Mouse (Mus musculus) kidney, postnatal 25 days (tissue): ENCODE measurements around the gene 1810055G02Rik.

Experiments
- DNase-seq, 2 experiments: peaks; one replicate each; pipeline ENCODE4 v3.0.0; 2021; ENCODE audit warnings: mixed read lengths in 2 of 2

1810055G02Rik gene

DNA sequence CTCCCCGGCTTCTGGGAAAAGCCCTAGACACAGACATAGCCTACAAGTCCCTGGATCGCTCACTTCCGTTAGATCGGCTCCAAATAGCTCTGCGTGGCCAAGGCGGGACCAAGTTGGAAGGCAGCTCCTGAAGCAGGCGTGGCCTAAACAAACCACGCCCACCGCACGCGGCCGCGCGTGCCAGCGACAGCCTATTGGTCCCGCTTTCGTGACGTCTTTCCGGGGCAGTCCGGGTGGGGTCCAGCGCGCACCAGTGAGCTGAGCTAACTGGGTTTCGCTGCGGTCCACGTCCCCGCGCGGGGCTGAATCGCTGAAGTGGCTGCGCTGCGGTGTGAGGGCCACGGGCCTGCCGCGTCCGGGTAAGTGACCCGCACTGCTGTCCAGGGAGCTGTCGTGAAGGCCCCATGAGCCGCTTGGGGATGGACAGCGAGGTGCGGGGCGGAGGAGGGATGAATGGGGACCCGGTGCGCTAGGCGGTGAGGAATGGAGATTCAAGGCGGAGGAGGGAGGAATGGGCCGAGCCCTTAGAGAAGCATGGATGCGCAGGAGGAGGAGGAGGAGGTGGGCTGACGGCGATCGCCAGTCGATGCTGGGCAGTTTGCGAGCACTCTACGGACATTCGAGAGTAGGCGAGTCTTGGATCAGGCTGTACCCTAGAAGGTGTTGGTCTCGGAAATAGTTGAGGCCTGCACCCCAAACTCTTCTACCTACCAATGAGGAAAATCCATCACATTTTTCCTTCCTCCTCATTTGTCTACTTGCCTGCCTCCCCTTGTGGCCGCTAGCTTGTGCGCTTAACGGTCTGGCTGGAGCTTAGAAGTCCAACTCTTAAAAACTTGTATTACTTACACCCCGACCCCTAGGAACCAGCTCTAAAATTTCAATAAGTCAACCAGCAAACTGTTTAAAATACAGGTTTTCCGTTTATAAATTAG, at the start of gene 1810055G02Rik:
Gene 1810055G02Rik, plus strand, starts transcription at position 216 of the 935 bp plus-strand sequence.
- peak; percentile 98 to 99 for DNase-seq

- DNase-seq, result peak; percentile 64 to 65
Measured at GRCm38 (mm10) chr19:3665510-3665909, 42.6 kb upstream of the 1810055G02Rik start.

GRCm38 (mm10) chr19:3666632-3667031, 41.5 kb upstream of the 1810055G02Rik start:
- peak in 1 of 2 experiments; percentile 56 for DNase-seq

DNA sequence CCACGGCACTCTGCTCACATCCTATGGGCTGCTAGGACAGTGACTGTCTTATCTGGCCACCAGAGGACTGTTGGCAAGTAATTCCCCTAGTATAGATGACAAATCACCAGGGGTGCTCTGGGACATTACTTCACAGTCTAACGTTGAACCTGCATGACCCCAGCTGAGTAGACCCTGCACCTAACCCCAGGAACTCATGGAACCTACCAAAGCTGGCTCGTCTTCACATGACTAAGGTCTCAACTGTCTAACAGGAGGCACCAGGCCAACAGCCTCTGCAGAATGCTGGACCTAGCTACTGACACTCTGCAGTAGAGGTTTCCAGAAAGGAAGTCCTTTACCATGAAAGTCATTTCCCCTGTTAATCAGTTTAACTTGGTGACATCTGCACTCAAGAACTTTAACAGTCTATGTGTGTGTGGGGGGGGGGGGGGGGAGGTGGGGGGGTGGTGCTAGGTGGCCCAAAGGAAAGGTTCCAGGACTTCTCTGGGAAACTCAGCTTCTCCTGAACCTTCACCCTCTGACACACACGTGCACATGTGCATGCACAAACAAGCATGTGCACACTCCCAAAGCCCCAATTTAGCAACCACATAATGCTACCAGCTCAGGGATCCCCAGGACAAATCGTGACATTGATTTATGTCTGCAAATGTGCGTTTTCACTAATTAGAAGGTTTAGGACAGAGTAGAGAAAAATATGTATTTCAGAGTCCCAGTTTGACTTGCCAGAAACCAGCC, 40.8 kb upstream of the 1810055G02Rik start:
- peak; percentile 68 to 74 for DNase-seq

GRCm38 (mm10) chr19:3667979-3668378, 40.1 kb upstream of the 1810055G02Rik start:
- DNase-seq, result no peak

DNA sequence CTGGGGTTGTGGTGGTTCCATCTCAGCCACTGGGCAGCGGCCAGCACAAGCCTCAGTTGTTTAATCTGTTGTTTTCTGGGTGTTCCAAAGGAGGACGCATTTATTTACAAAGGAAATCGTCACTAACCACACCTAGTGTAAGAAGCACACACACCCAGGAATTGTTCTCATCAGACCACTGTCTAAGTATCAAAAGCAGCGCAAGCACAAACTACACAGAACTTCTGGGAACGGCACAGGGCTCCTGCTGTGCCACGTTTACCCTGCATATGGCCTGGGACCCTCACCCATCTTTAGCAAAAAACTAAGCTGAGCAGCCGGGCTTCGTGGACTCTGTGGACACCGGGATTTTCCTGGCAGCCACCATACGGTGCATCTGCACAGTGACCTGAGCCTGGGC, 39.5 kb upstream of the 1810055G02Rik start:
- DNase-seq, result no peak

DNA sequence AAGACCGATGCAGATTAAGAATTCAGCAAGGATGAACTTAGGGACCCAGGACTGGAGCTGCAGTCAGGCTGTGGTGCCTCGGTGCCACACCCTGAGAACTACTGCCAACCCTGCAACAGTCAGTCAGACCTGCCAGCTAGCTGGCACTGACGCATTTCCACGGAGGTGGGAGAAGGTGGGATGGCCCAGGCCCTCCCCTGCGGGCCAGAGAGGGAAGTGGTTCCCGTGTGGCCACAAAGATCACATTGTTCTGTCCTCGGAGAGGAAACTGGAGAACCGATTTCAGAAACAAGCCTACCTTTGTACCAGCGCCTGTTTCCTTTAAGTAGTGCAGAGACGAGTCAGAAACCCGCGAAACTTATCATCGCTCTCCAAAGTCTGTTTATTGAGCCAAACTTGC, 39.0 kb upstream of the 1810055G02Rik start:
- DNase-seq, result peak; percentile 45 to 83

DNA sequence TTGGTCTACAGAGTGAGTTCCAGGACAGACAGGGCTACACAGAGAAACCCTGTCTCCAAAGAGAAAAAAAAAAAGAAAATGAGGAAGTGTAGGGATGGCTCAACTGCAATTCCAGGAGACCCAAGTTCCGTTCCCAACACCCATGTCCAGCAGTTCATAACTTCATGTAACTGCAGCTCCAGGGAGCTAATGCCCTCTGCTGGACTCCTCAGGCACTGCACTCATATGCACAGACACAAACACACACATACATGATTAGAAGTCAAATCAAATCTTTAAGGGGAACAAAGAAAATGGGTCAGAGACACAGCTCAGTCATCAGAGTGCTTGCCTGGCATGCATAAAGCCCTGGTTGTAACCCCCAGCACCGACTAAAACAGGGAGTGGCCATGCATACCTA, 34.9 kb upstream of the 1810055G02Rik start:
- DNase-seq, result no peak

GRCm38 (mm10) chr19:3674122-3674855, 33.8 kb upstream of the 1810055G02Rik start:
- peak; percentile 57 to 80 for DNase-seq

- peak; percentile 61 to 78 for DNase-seq
Measured at GRCm38 (mm10) chr19:3680732-3681131, 27.4 kb upstream of the 1810055G02Rik start.

DNA sequence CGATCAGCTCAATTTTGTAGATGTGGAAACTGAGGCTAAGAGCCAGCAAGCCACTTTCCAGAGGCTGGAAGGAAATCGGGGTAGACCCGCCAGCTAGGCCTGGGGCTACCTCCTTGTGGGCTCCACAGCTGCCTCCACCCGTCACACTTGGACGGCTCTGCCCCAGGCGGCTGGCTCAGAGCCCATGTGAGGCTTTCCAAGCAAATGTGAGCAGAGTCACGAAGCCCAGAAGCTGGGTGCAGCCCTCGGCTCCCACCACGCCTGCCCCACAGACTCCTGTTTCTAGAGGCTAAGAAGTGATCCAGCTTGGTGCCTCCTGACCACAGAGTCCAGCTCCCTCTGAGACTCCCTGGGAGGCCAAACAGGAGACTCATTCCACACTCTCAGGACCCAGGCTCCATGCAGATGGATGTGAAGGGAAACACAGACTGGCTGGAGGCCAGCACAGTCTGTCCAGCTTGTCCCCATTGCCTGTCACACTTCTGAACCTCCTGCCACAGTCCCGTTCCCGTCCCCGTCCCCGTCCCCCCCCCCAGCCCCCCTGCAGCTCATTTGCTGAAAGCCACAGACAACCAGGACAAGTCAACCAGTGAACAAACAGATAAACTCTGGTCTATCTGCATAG, 26.7 kb upstream of the 1810055G02Rik start:
- peak; percentile 90 to 93 for DNase-seq

- DNase-seq, result no peak
Measured at GRCm38 (mm10) chr19:3684414-3684813, 23.7 kb upstream of the 1810055G02Rik start.

DNA sequence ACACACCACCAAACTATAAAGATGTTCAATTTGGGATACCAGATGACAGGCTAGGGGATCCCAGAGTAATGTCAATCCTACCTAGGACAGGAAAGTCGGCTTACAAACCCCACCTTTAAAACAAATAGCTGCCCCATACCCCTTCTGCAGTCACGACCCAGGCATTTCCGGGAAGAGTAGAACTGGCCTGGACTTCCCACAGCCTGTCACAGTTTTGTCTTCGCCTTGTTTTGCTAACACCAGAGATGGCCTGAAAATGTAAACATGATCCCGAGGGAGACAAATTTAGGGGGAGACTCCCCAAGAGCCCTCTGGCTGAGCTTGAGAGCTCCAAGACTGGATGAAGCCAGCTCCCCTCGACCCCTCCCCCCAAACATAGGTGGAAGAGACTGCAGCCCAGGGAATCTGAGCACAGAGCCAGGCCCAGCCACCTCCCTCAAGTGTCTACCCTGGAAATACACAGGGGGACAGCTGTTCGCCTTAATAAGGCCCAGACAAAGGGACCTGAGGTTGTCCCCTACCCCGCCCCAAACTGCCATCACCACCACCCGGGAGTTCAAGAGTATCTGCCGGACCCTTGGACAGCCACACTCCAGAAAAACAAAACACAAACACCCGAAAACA, 23.0 kb upstream of the 1810055G02Rik start:
- DNase-seq, result no peak

DNA sequence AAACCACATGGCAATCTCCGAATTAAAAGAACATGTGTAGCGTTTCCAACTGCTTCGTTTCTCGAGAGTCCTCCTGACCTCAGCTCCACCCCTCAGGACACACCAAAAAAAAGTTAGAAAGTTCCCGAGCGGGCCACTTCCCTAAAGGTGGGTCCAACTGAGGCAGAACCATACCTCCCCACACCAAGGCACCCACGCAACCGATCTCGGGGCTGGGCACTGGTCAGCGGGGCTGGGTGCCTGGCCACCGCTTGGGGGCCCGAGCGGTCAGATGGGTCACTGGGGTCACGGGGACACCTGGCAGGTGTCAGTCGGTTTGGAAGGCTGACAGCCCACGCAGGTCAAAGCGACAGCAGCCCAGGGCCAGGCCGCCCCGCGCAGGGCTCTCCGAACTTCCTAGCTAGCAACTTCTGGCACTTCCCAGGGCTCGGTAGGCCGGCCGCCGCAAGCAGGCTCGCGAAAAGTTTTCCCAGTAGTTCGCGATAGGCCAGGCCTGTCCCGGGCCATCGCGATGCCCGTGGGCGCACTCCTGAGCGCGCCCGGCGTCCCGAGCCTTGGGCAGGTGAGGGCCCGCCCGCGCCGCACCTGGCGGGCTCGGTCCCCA, 22.4 kb upstream of the 1810055G02Rik start:
- peak; percentile 53 to 77 for DNase-seq

DNA sequence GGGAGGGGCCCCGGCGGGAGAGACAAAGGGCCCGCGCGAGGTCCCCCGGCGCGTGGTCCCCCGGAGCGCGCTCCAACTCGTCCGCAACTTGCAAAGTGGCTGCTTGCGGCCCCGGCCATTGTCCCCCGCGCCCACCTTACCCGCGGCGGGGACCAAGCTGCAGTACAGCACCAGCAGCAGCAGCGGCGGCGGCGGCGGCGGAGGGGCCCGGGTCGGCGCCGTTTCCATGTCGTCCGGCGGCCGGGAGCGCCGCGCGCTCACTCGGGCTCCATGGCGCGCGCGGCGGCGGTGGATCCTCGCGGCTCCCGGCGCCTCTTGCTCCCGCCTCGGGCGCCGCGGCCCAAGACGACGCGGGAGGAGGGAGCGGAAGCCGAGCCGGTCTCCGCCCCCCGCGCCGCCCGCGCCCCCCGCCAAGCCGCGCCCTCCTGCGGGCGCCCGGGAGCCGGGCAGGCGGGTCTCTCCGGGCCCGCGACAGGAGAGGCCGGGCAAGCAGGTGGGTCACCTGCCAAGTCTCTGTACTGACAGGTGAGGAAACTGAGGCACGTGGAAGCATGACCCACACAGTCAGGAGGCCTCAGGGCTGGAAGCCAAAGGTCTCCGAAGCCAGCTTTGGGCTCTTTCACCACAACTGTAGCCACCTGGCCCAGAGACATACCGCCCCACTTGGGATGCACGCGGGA, 21.7 kb upstream of the 1810055G02Rik start, which contains the start of gene Lrp5:
Gene Lrp5, minus strand, starts transcription at position 350 of the 680 bp plus-strand sequence.
- DNase-seq, result peak; percentile 70 to 86

DNA sequence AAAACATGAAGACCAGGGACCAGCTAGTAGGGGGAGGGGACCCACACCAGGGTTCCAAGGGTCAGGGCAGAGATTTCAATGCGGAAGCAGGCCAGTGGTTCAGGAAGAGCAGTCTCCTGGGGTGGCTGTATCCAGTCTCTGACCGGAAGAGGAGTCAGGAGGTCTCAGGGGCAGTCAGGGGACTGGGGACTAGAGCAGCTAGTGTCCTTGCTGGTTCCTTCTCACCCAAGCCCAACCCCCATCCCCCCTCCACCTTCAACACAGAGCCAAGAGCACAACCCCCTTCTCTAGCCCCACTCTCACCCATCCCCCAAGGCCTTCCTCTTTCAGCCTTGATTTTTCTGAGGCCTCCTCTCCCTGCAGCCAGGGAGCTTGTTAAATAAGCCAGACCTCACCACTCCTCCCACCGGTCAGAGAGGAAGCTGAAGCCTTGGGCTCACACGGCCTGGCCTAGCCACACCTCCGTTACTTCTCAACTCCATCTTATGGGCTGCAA, 20.4 kb upstream of the 1810055G02Rik start:
- peak; percentile 56 to 80 for DNase-seq

DNA sequence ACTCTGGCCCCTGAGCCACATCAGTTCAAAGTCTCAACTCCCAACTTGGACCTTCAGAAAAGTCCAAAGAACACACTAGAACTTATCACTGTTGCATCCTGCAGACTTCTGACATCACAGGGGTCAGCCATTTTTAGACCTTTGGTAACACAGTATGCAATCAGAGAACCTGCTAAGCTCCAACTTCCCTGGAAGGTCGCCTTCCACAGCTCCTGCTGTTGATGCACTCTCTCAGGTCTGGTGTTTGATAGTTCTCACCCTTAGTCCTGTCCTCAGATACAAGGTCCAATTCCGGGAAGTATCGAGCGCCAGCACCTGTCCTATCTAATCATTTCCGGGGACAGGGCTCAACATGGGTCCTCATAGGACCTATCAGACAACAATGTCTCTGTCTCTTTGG, 16.8 kb upstream of the 1810055G02Rik start:
- no peak for DNase-seq

DNA sequence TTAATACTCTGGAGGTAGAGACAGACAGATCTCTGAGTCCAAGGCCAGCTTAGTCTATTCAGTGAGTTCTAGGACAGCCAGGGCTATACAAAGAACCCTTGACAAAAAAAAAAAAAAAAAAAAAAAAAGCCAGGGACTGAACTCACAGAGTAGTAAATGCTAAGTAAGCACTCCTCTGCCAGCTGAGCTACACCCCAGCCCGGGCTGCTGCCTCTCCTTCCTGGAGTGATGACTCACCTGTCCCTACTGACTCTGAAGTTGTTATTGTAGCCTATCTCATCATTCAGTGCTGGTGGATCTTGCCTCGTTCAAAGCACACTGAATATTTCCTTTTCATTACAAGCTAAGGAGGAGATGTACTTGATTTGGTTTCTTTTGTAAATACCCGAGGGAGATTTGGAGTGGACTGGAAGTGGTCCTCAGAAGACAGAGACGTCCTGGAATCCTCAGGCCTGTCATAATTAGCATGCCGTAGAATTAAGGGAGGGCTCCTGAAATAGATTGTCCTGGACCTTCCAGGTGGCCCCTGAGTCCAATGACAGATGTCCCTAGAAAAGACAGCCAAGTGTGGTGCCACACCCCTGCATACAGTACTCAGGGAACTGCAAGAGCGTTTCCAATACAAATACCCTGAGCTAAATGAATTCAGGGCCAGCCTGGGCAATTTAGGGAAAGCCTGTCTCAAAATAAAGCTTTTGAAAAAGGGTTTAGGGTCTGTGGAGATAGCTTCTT, 15.5 kb upstream of the 1810055G02Rik start:
- DNase-seq, result no peak

- no peak for DNase-seq
Measured at GRCm38 (mm10) chr19:3694476-3694875, 13.6 kb upstream of the 1810055G02Rik start.

DNA sequence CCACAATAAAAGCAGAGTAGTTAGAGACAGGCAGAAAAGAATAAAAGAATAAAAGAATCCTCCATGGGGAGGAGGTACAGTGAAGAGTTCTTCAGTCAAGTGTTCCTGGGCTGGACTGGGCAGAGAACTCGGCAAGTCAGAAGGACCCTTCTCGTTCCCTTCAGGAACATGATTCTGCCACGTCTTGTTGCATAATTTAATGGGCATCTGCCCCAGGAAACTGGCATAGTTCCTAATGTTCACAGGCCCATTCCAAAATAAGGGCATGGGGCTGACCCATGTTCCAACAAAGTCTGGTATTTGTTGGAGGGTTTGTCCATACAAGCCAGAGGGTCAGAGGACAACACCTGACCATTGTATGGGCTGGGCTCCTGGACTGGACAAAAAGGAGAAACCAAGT, 13.1 kb upstream of the 1810055G02Rik start:
- DNase-seq, result no peak
